Mouse (Mus musculus) cerebellum, adult 9-11 months (tissue): ENCODE results near the gene Dcdc2c.

Source experiments
- DNase-seq: peaks from one replicate; pipeline ENCODE4 v3.0.0; 2022

Dcdc2c gene

DNA sequence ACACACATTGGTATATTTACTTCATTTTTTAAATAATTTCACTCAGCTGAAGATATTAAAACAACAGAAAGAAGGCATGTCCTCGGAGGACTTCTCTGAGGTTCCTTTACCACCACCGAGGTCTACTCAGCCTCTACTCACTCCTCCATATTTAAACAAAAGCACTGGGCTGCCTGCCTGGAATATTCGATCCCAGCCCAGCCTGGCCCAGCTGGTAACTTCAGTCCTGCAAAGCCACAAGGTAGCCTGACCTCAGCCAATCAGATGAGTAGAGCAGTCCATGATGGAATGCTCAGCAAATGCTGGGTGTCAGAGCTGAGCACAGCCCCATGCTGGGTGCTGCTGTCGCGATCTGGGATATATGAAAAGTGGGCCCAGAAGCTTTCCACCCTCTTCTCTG, 115.7 kb downstream of the Dcdc2c start:
- DNase-seq: no peak

GRCm38 (mm10) chr12:28432729-28433067, 119.5 kb downstream of the Dcdc2c start:
- DNase-seq: no peak

GRCm38 (mm10) chr12:28431832-28432728, 120.1 kb downstream of the Dcdc2c start:
- peak; percentile 19 for DNase-seq

GRCm38 (mm10) chr12:28429856-28430255, 122.3 kb downstream of the Dcdc2c start:
- DNase-seq: no peak

GRCm38 (mm10) chr12:28416957-28417356, 135.2 kb downstream of the Dcdc2c start:
- DNase-seq: no peak

DNA sequence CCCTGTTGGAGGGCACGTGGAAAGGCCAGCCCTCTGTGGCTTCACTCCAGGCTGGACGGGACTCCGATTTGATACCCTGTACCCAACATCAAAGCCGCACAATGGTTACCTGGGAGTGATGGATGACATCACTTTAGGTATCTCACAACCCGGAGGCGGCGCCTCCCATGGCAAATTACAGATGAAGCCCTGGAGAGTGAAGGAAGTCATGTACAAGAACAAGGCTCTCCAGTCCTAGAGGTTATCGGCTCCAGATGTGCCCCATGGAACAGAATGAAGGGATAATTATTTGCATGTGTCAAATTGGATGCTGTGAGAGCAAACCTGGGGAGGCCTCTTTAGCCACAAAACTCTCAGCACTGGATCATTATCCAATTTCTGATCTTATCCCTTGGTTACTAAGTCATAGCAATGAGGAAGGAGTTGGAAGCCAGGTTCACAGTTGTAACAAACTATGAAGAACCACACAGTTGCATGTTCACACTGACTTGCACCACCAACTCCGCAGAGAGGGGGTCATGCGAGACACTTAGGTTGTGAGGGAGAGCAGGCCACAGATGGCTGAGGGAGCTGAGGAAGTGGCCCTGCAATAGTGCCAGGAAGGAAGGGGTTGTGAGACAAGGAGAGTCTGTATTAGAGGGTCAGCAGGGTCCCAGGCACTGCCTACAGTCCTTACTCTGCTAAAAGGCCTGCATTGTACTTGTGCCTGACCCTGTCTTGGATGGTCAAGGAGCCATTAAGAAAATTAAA, 144.4 kb downstream of the Dcdc2c start:
- DNase-seq: no peak

DNA sequence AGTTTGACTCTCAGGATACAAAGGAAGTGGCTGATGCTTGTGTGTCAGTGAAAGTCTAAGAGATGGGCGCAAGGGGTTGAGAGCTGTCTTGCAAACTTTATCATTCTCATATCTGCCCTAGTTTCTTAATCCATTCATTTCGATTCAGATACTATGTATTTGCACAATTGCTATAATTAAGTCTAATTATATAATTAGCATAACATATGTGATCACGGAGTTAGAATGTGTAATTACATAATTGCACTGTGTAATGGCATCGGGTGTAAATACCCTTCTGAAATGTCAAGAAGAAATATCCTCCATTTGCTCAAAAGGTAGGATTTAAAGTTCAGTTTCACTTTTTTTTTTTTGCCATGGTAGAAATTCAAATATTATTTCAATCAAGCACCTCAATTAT, 149.9 kb downstream of the Dcdc2c start:
- DNase-seq: no peak

DNA sequence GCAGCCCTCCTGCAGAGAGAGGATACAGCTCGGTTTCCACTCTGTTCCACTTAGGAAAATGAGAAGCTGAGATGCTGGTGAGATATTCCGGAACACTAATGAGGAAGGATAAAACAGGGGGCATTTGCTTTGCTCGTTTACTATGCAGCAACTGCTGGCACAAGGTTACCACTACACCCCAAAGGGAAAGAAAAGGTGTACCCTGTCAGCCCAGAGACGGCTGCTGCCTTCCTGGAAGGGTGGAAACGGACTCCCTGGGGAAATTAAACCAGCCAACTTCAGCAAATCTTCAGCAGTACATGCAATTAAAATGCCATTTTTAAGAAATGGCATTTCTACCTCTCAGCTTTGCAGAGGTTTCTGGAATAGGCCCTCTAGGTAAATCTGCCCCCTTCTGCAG, 150.8 kb downstream of the Dcdc2c start:
- no peak for DNase-seq

GRCm38 (mm10) chr12:28392129-28392528, 160.1 kb downstream of the Dcdc2c start:
- DNase-seq: no peak
